Mouse (Mus musculus) mesoderm, embryonic 11.5 days (tissue): ENCODE results near the gene Ppfibp2.

Experiments used
- DNase-seq: peaks from one replicate; pipeline ENCODE4 v3.0.0-alpha.2; 2012; ENCODE audit warnings: low read depth, low spot score

Gene Ppfibp2

GRCm38 (mm10) chr7:107610880-107611279 is 15.9 kb downstream of the Ppfibp2 start:
- DNase-seq: no peak

DNA sequence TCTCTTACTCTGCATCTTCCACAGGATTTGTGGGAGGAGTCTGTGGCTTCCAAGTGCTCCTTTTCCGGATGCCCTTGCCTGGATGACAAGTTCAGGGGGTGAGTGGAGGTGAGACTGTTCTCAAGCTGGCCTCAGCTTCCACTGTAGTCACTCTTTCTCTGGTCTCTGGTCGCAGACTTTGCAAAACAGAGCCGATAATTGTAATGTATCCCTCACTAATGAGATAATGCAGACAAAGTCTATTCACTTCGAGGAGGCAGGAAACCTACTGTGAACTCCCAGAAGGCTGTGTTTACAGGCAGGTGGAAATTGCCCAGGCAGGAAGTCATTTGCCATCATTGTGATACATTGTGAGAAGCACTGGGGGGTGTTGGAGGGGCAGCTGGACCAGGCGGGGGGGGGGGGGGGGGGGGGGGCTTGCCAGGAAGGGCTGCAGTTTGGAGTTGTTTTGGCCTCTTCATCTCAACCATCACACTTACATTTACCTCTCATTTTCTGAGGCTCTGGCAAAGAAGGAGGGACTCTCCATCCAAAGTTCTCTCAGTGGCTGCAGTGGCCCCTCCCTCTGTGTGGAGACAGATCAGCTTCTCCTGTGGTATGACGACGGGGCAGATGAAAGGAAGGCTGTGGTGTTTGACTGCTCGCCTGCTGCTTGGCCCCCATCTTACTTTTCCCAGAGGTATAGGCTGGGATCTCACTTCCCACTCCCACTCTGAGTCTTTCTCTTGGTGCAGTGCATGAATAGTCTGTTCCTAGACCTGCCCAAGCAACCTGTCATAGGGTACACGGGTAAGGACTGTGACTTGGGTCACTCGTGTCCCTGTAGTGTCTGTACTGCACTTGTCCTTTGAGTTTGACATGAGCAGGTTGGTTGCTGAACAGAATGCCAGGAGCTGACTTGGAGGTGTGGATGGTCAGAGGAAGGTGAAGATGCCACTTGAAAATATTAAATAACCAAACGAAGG is 23.3 kb downstream of the Ppfibp2 start:
- no peak for DNase-seq

- no peak for DNase-seq
Measured at GRCm38 (mm10) chr7:107619225-107619624, 24.2 kb downstream of the Ppfibp2 start.

GRCm38 (mm10) chr7:107620137-107620536 is 25.1 kb downstream of the Ppfibp2 start:
- DNase-seq: no peak

DNA sequence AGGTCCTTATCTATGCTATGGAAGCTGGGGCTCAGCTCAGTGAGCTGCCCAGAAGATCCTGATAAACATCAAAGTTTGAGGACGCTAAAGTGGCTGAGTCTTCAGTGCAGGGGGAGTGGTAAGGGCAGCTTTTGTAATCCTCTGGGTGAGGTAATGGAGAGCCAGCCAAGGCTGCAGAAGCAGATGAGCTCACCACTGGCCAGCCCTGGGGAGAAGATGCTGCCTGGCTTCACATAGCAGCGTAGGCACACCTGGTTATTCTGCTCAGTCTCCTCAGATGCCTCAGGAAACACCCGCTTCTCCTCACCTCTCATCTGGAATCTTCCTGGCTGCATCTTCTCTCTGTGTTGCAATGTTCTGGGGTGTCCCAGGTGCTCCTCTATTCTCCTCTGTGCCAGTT is 29.4 kb downstream of the Ppfibp2 start:
- no peak for DNase-seq

DNA sequence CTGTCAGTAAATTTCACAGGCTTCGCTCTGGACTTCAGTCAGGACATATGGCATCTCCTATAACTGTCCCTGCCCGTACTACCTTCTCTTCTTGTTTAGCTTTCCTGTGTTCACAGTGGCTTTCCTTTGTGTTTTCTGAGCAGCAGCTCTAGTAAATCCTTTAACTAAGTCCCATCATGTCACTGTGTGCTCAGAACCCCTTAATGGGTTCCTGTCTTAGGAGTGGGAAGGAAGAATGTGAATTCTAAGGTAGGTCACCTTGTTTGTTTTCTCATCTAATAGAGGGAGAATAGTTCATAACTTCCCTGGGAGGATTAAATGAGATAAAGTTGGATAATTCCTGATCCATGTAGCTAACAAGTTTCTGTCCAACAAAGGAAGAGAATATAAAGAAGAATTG is 30.1 kb downstream of the Ppfibp2 start, which contains the start of gene 5330417H12Rik:
5330417H12Rik (minus strand) TSS at position 101 of the 400 bp plus-strand sequence.
- DNase-seq: no peak

DNA sequence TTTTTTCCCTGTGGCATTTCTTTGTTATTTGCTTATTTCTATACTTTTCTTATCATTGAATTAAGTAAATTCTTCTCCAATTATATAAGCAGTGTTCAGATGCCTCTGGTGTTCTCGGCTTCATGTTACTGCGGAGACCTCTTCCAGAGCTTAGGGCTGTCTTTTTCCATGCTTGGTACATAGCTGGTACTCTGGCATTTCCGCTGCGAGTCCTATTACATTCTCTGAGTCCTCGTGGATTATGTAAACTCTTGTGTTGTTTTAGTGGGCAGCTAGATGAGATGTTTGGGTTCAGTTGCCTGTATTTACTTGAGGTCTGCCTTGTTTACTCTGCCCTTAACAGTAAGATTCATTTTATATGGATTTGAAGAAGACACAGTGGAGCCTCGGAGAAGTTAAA is 30.8 kb downstream of the Ppfibp2 start:
- no peak for DNase-seq

DNA sequence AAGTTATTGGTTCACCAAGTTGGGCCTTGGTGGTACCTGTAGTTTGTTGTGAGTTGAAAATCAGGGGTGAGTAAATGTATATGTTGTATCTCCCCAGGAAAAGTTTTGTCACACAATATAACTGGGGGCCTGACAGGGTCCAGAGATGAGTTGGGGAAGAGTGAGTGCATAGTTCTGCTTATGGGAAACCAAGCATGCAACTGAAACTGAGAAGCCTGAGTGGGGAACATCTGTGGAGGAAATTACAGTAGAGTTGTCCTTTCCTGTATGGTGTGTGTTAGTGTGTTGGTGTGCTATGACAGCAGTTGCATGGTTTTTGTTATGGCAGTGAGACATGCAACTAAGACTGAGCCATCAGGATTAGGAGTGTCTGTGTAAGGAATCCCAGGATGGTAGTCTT is 33.4 kb downstream of the Ppfibp2 start:
- DNase-seq: no peak

- no peak for DNase-seq
Measured at GRCm38 (mm10) chr7:107633201-107633600, 38.2 kb downstream of the Ppfibp2 start.

- no peak for DNase-seq
Measured at GRCm38 (mm10) chr7:107637398-107637797, 42.4 kb downstream of the Ppfibp2 start.

DNA sequence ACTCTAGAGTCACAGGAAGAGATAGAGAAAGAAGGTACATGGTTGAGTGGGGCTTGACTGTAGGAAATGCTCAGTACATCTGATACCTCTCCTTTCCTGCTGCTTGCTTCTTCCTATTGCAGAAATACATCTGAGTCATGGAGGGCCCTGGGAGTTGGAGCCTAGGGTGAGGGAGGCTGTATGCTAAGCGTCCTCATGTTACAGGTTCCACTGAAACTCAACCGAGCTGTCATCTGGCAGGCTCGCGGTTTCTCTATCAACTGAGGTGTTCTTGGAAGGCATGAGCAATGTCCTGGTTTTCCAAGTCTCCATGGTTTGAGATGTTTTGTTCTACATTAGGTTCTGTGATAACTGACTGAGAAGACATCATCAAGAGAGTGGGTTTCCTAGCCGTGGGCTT is 43.0 kb downstream of the Ppfibp2 start:
- DNase-seq: no peak

- no peak for DNase-seq
Measured at GRCm38 (mm10) chr7:107642586-107643275, 47.7 kb downstream of the Ppfibp2 start.

DNA sequence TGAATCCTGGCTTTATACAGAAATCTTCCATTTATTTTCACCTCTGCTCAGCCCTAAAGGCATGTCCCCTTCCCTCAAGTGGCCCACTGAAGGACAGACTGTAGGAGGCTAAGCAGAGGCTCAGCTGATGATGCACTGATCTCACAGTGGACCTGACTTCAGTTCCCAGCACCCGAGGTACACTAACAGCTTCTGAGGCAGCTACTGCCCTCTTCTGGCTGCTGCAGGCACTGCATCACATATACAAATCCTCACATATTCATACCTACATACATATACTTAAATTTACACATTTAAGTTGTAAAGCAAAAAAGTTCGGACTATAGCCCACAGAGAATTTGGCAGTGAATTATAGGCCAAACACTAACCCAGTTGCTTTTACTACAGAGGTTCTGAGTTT is 50.0 kb downstream of the Ppfibp2 start:
- DNase-seq: no peak

DNA sequence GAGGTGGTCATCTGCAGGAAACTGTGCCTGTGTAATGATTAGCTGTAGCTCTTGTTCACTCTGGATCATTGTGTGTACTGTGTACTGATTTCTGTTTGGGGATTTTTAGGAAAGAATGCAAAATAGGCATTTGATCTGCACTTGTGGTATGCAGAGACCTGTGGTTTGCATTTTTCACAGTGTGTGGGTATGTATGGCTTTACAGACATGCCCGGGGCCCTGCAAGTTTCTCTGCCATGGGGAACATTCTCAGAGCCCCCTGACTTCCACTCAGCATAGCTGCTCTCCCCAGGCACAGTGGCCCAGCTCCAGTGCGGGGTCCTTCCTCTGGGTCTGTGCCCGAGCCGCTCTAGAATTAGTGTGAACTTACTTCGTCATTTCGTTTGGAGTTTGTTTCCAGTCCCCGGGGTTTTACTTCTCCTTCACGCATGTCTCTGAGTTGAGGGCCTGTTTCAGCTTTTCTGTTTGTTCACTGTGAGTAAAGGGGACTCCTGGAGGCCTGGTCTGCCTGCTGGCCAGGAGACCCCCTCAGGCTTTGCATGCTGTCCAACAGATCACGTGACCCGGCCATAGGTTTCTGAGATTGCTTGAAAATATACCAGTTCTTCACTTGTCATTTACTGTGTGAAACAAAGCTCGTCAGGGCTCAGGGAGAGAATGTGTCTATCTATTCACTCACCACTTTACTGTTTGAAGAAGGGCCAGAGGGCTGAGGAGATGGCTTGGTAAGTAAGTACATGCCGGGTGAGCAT is 54.1 kb downstream of the Ppfibp2 start:
- DNase-seq: no peak

DNA sequence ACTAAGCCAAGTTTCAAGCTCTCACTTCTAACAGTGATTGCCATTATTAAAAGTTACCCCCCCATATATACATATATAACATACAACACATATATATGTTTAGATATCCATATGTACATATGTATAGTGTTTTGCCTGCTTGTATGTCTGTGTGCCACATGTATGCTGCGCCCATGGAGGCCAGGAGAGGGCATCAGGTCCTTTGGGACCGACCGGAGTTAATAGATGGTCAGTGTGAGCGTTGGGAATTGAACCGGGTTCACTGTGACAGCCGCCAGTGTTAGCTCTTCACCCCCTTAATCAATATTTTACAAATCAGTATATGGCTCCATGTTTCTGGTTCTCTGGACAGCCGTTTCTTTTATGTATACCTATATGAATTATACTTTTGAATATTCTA is 55.0 kb downstream of the Ppfibp2 start:
- no peak for DNase-seq

GRCm38 (mm10) chr7:107651821-107652220 is 56.8 kb downstream of the Ppfibp2 start:
- no peak for DNase-seq

GRCm38 (mm10) chr7:107656451-107656850 is 61.4 kb downstream of the Ppfibp2 start:
- DNase-seq: no peak

GRCm38 (mm10) chr7:107659186-107659918 is 64.3 kb downstream of the Ppfibp2 start:
- DNase-seq: no peak

- peak; percentile 91 for DNase-seq
Measured at GRCm38 (mm10) chr7:107661189-107661842, 66.3 kb downstream of the Ppfibp2 start.

GRCm38 (mm10) chr7:107661843-107662281 is 66.9 kb downstream of the Ppfibp2 start:
- DNase-seq: peak; percentile 23

GRCm38 (mm10) chr7:107663621-107664020 is 68.6 kb downstream of the Ppfibp2 start:
- DNase-seq: no peak
